Mouse (Mus musculus): ENCODE measurements around the gene Gm49369. TPM values are rescaled to one million over a fixed set of nuclear protein-coding genes. Genes with fewer than 3 reads are reported as not detected.

Gm49369 gene
- total and polyA plus RNA-seq, 3 experiments, result 5.2 to 8.4 TPM; not detected in 1

GRCm38 (mm10) chr7:142370937-142371336, 11.5 kb downstream of the Gm49369 start:
- Histone ChIP-seq H3K9ac (ENCODE audit: insufficient read depth, low read depth) (no peak overlapping the region), H3K4me3 (replicated peaks in 1 of 3; ENCODE audit: low read depth in 2 of 3, low read length in 2 of 3, poor library complexity in 1 of 3) (no peak overlapping the region), H3K9me3 (replicated peaks; ENCODE audit: low read length) (no peaks in the 10 kb centered on the region), H3K27ac (ENCODE audit: insufficient read depth, low read depth) (no peak overlapping the region), H3K4me2 (ENCODE audit: insufficient read depth, low read depth, poor library complexity, severe bottlenecking) (no peak overlapping the region), H3K36me3 (replicated peaks in 1 of 2; ENCODE audit: control insufficient read depth in 1 of 2, insufficient read depth in 1 of 2, low read length in 1 of 2) (peaks cover 2 to 17% of the 10 kb centered on the region in 2 experiments), H3K4me1 (ENCODE audit: control insufficient read depth in 1 of 2, insufficient read depth in 2 of 2) (no peaks in the 10 kb centered on the region), H3K79me2 (replicated peaks; ENCODE audit: control insufficient read depth, extremely low read depth, insufficient read depth, poor library complexity, severe bottlenecking) (no peaks in the 10 kb centered on the region), H3K27me3 (replicated peaks) (peaks cover 13% of the 10 kb centered on the region)
- dilution Hi-C loops (cut with MboI; ENCODE audit: extremely low pct_ligation_motif_present, extremely low pct_unique_long_range_greater_than_20kb, low sequenced_read_pairs) (no loop called here), in situ Hi-C loops (cut with MboI; ENCODE audit: low pct_ligation_motif_present, low pct_unique_long_range_greater_than_20kb, low sequenced_read_pairs) (no loop called here)
- DNase-seq (ENCODE audit: extremely low read depth), result no peak
- TF ChIP-seq MXI1 (IDR thresholded peaks at IDR 0.05; ENCODE audit: low read depth, low read length) (no peak), ZKSCAN1 (IDR thresholded peaks at IDR 0.05; ENCODE audit: borderline replicate concordance, low read depth, low read length) (no peak), SMC3 (IDR thresholded peaks at IDR 0.05; ENCODE audit: low read depth, low read length) (no peak), JUND (conservative IDR thresholded peaks at IDR 0.05; ENCODE audit: low read depth, low read length) (no peak), CHD2 (IDR thresholded peaks at IDR 0.05; ENCODE audit: low read length) (no peak), NELFE (IDR thresholded peaks at IDR 0.05; ENCODE audit: low read depth, low read length) (no peak), EP300 (IDR thresholded peaks at IDR 0.05; ENCODE audit: low read length) (no peak), CTCF (conservative IDR thresholded peaks at IDR 0.05 in 1 of 2, IDR thresholded peaks at IDR 0.05 in 1 of 2; ENCODE audit: low read depth in 2 of 2, low read length in 2 of 2) (no peak), ELF1 (IDR thresholded peaks at IDR 0.05; ENCODE audit: low read depth, low read length) (no peak), RAD21 (IDR thresholded peaks at IDR 0.05; ENCODE audit: low read depth, low read length) (no peak), HCFC1 (IDR thresholded peaks at IDR 0.05; ENCODE audit: low read depth, low read length) (no peak)

- no peaks in the 10 kb centered on the region for H3K79me2 ChIP-seq (replicated peaks; ENCODE audit: control insufficient read depth, extremely low read depth, insufficient read depth, poor library complexity, severe bottlenecking)
- dilution Hi-C loops (cut with MboI; ENCODE audit: extremely low pct_ligation_motif_present, extremely low pct_unique_long_range_greater_than_20kb, low sequenced_read_pairs) (no loop called here), in situ Hi-C loops (cut with MboI; ENCODE audit: low pct_ligation_motif_present, low pct_unique_long_range_greater_than_20kb, low sequenced_read_pairs) (no loop called here)
- peaks cover 0 to 6% of the 10 kb centered on the region in 2 experiments for H3K36me3 ChIP-seq (replicated peaks in 1 of 2; ENCODE audit: control insufficient read depth in 1 of 2, insufficient read depth in 1 of 2, low read length in 1 of 2)
- H3K27ac ChIP-seq (ENCODE audit: insufficient read depth, low read depth), result no peak overlapping the region
- no peaks in the 10 kb centered on the region for H3K9me3 ChIP-seq (replicated peaks; ENCODE audit: low read length)
- H3K4me3 ChIP-seq (replicated peaks in 1 of 3; ENCODE audit: low read depth in 2 of 3, low read length in 2 of 3, poor library complexity in 1 of 3), result no peak overlapping the region
- no peaks in the 10 kb centered on the region for H3K4me1 ChIP-seq (ENCODE audit: control insufficient read depth in 1 of 2, insufficient read depth in 2 of 2)
- peaks cover 17% of the 10 kb centered on the region for H3K27me3 ChIP-seq (replicated peaks)
- no peak for DNase-seq (ENCODE audit: extremely low read depth)
- H3K4me2 ChIP-seq (ENCODE audit: insufficient read depth, low read depth, poor library complexity, severe bottlenecking), result no peak overlapping the region
- no peak overlapping the region for H3K9ac ChIP-seq (ENCODE audit: insufficient read depth, low read depth)
- TF ChIP-seq MEF2A (IDR thresholded peaks at IDR 0.05; ENCODE audit: borderline replicate concordance, low read depth, low read length) (no peak), CTCF (conservative IDR thresholded peaks at IDR 0.05 in 1 of 2, IDR thresholded peaks at IDR 0.05 in 1 of 2; ENCODE audit: low read depth in 2 of 2, low read length in 2 of 2) (no peak), CHD1 (IDR thresholded peaks at IDR 0.05; ENCODE audit: low read depth, low read length) (no peak), ZNF384 (IDR thresholded peaks at IDR 0.05; ENCODE audit: low read depth, low read length) (no peak), SIN3A (IDR thresholded peaks at IDR 0.05; ENCODE audit: low read length) (no peak)
Measured at GRCm38 (mm10) chr7:142369820-142370219, 12.6 kb downstream of the Gm49369 start.

- peaks cover 17% of the 10 kb centered on the region for H3K27me3 ChIP-seq (replicated peaks)
- in situ Hi-C loops (cut with MboI; ENCODE audit: low pct_ligation_motif_present, low pct_unique_long_range_greater_than_20kb, low sequenced_read_pairs) (no loop called here), dilution Hi-C loops (cut with MboI; ENCODE audit: extremely low pct_ligation_motif_present, extremely low pct_unique_long_range_greater_than_20kb, low sequenced_read_pairs) (no loop called here)
- no peak overlapping the region for H3K4me2 ChIP-seq (ENCODE audit: insufficient read depth, low read depth, poor library complexity, severe bottlenecking)
- no peak overlapping the region for H3K4me3 ChIP-seq (replicated peaks in 1 of 3; ENCODE audit: low read depth in 2 of 3, low read length in 2 of 3, poor library complexity in 1 of 3)
- H3K79me2 ChIP-seq (replicated peaks; ENCODE audit: control insufficient read depth, extremely low read depth, insufficient read depth, poor library complexity, severe bottlenecking), result no peaks in the 10 kb centered on the region
- H3K4me1 ChIP-seq (ENCODE audit: control insufficient read depth in 1 of 2, insufficient read depth in 2 of 2), result no peaks in the 10 kb centered on the region
- no peak for DNase-seq (ENCODE audit: extremely low read depth)
- no peak overlapping the region for H3K27ac ChIP-seq (ENCODE audit: insufficient read depth, low read depth)
- no peak overlapping the region for H3K9ac ChIP-seq (ENCODE audit: insufficient read depth, low read depth)
- peaks cover 0 to under 1% of the 10 kb centered on the region in 2 experiments for H3K36me3 ChIP-seq (replicated peaks in 1 of 2; ENCODE audit: control insufficient read depth in 1 of 2, insufficient read depth in 1 of 2, low read length in 1 of 2)
- H3K9me3 ChIP-seq (replicated peaks; ENCODE audit: low read length), result no peaks in the 10 kb centered on the region
- TF ChIP-seq E2F4 (IDR thresholded peaks at IDR 0.05; ENCODE audit: insufficient replicate concordance, low read depth, low read length) (no peak), CHD2 (IDR thresholded peaks at IDR 0.05; ENCODE audit: low read length) (no peak), NRF1 (IDR thresholded peaks at IDR 0.05; ENCODE audit: low read depth, low read length) (no peak), USF2 (conservative IDR thresholded peaks at IDR 0.05; ENCODE audit: low read depth, low read length) (no peak), ZMIZ1 (IDR thresholded peaks at IDR 0.05; ENCODE audit: low read depth, low read length) (no peak), PAX5 (IDR thresholded peaks at IDR 0.05; ENCODE audit: low read length) (no peak), ZKSCAN1 (IDR thresholded peaks at IDR 0.05; ENCODE audit: borderline replicate concordance, low read depth, low read length) (no peak), SMC3 (IDR thresholded peaks at IDR 0.05; ENCODE audit: low read depth, low read length) (no peak), JUND (conservative IDR thresholded peaks at IDR 0.05; ENCODE audit: low read depth, low read length) (no peak), ETS1 (conservative IDR thresholded peaks at IDR 0.05; ENCODE audit: low read depth, low read length) (no peak), UBTF (IDR thresholded peaks at IDR 0.05; ENCODE audit: low read depth, low read length) (no peak), RCOR1 (conservative IDR thresholded peaks at IDR 0.05; ENCODE audit: low read depth, low read length) (no peak), MAFK (IDR thresholded peaks at IDR 0.05; ENCODE audit: insufficient replicate concordance, low read length) (no peak), KAT2A (IDR thresholded peaks at IDR 0.05; ENCODE audit: insufficient replicate concordance, low read length) (no peak), MAX (IDR thresholded peaks at IDR 0.05; ENCODE audit: low read length) (no peak), MYC (IDR thresholded peaks at IDR 0.05; ENCODE audit: low read depth, low read length) (no peak)
Measured at GRCm38 (mm10) chr7:142368856-142369255, 13.6 kb downstream of the Gm49369 start.

Data from CH12.LX (cell line).